Mouse (Mus musculus) heart, postnatal 14 days (tissue): ENCODE measurements around the gene Alox12b. TPM values are rescaled to one million over a fixed set of nuclear protein-coding genes. Genes with fewer than 3 reads are reported as not detected.

Experiments used
- total RNA-seq, 2 experiments: library from RNA; stranded (reverse); gene quantifications; 2 replicates each; pipeline ENCODE4 v1.2.3; 2021

Gene Alox12b
- total RNA-seq, 2 experiments from 2014 or later: not detected

Other genes with a start within 250 kb of the Alox12b start
- gene Odf4, start 229.9 kb upstream of the Alox12b start, total RNA-seq: not detected
- gene Arhgef15, start 199.5 kb upstream of the Alox12b start, total RNA-seq: 10 to 100 TPM; 37.9 to 46.1 TPM
- 1 to 10 TPM; 4.5 to 5.5 TPM for gene Slc25a35, start 188.9 kb upstream of the Alox12b start, total RNA-seq
- 10 to 100 TPM; 51.9 to 61.2 TPM for gene Rangrf, start 181.8 kb upstream of the Alox12b start, total RNA-seq
- 1 to 10 TPM; 7.6 to 7.7 TPM for gene Pfas, start 148.5 kb upstream of the Alox12b start, total RNA-seq
- 10 to 100 TPM; 13.1 to 16.5 TPM for gene Ctc1, start 141.1 kb upstream of the Alox12b start, total RNA-seq
- 1 to 10 TPM; 3.6 to 8.1 TPM for gene Aurkb, start 111.3 kb upstream of the Alox12b start, total RNA-seq
- 10 to 100 TPM; 15.9 to 16.2 TPM for gene Borcs6, start 97.3 kb upstream of the Alox12b start, total RNA-seq
- gene Tmem107, start 86.2 kb upstream of the Alox12b start, total RNA-seq: 1 to 10 TPM; 5.2 to 5.4 TPM
- gene Vamp2, start 68.5 kb upstream of the Alox12b start, total RNA-seq: 10 to 100 TPM; 68.8 to 72.6 TPM
- 100 to 1,000 TPM; 100 to 103 TPM for gene Per1, start 61.8 kb upstream of the Alox12b start, total RNA-seq
- under 1 TPM; 0.14 to 0.32 TPM for gene Hes7, start 36.6 kb upstream of the Alox12b start, total RNA-seq
- under 1 TPM; 0.33 to 0.44 TPM for gene 9130213A22Rik, start 34.4 kb upstream of the Alox12b start, total RNA-seq
- gene Aloxe3, start 31.1 kb upstream of the Alox12b start, total RNA-seq: not detected
- 1 to 10 TPM in 1 of 2 experiments, under 1 TPM in 1; 0.88 to 1.7 TPM for gene Alox8, start 40.9 kb downstream of the Alox12b start, total RNA-seq
- gene Gucy2e, start 80.0 kb downstream of the Alox12b start, total RNA-seq: 1 to 10 TPM in 1 of 2 experiments, under 1 TPM in 1; 1.00 to 1.3 TPM
- 1 to 10 TPM; 3.4 to 6.1 TPM for gene Cntrob, start 166.8 kb downstream of the Alox12b start, total RNA-seq
- gene Trappc1, start 167.0 kb downstream of the Alox12b start, total RNA-seq: 10 to 100 TPM; 54.0 to 61.4 TPM
- gene Kcnab3, start 169.3 kb downstream of the Alox12b start, total RNA-seq: under 1 TPM; 0.51 to 0.67 TPM
- gene Rnf227, start 183.5 kb downstream of the Alox12b start, total RNA-seq: under 1 TPM; 0.34 to 0.48 TPM
- gene Chd3, start 212.4 kb downstream of the Alox12b start, total RNA-seq: 10 to 100 TPM; 45.4 to 47.4 TPM
- gene Naa38, start 238.5 kb downstream of the Alox12b start, total RNA-seq: 10 to 100 TPM; 85.4 to 91.7 TPM
- 10 to 100 TPM; 25.0 to 29.3 TPM for gene Cyb5d1, start 238.6 kb downstream of the Alox12b start, total RNA-seq
- gene Tmem88, start 241.2 kb downstream of the Alox12b start, total RNA-seq: 10 to 100 TPM; 37.4 to 39.6 TPM